Mouse (Mus musculus): ENCODE results near the gene Prlr.

DNA sequence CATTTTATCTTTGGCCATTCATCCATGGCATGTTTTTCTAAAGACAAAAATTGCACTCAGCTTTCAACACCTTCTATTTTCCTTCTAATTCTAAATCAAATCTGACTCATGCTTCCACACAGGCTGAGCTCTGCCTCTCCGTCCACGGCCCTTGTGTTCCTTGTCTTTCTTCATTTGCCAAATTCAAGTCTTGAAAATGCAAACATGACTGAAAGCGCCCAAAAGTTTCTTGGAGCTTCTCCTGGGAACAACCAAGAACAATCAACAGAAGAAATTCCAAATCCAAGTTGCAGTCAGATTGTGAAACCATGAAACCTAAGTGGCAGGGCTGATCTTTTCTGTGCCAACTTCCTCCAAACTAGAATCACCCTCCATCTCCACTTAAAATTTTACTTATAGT is 161.6 kb downstream of the Prlr start:
- TF ChIP-seq CTCF (IDR thresholded peaks at IDR 0.05; ENCODE audit: borderline replicate concordance, insufficient read depth, low read length) (no peak), POLR2A (IDR thresholded peaks at IDR 0.05; ENCODE audit: low read depth, low read length) (no peak)
